Mouse (Mus musculus) neural tube, embryonic 11.5 days (tissue): Measurements from ENCODE around the gene Chpf. TPM values are rescaled to one million over a fixed set of nuclear protein-coding genes. Genes with fewer than 3 reads are reported as not detected.

Source experiments
- polyA plus RNA-seq: library from polyadenylated mRNA; unstranded; fragments of >200 nt; fragmentation: Nextera tagmentation; extraction: Ambion mirVana; gene quantifications from 2 replicates; pipeline ENCODE4 v1.2.1, GENCODE M21; 2014

The Chpf gene
- polyA plus RNA-seq, 1 experiment from 2014 or later = 27.1 TPM

Other genes starting within 250 kb of the Chpf start
- not detected in 2 replicates for gene A630095N17Rik, start 247.2 kb downstream of the Chpf start, polyA plus RNA-seq
- gene Dnajb2, start 242.9 kb downstream of the Chpf start, polyA plus RNA-seq = 20.5 and 21.9 TPM in 2 replicates
- 4.4 and 6.0 TPM in 2 replicates for gene Ptprn, start 214.8 kb downstream of the Chpf start, polyA plus RNA-seq
- 30.9 and 35.0 TPM in 2 replicates for gene Resp18, start 200.9 kb downstream of the Chpf start, polyA plus RNA-seq
- 180 and 182 TPM in 2 replicates for gene Dnpep, start 161.3 kb downstream of the Chpf start, polyA plus RNA-seq
- gene Des, start 119.0 kb downstream of the Chpf start, polyA plus RNA-seq = 15.8 and 18.0 TPM in 2 replicates
- 15.5 and 19.1 TPM in 2 replicates for gene Speg, start 104.0 kb downstream of the Chpf start, polyA plus RNA-seq
- 62.5 and 64.2 TPM in 2 replicates for gene Gmppa, start 43.4 kb downstream of the Chpf start, polyA plus RNA-seq
- gene Asic4, start 28.9 kb downstream of the Chpf start, polyA plus RNA-seq = 2.3 and 2.9 TPM in 2 replicates
- gene Tmem198, start 225 bp upstream of the Chpf start, polyA plus RNA-seq = 12.3 and 13.7 TPM in 2 replicates
- 44.8 and 48.3 TPM in 2 replicates for gene Obsl1, start 27.1 kb upstream of the Chpf start, polyA plus RNA-seq
- 2.3 and 2.6 TPM in 2 replicates for gene Inha, start 27.8 kb upstream of the Chpf start, polyA plus RNA-seq
- 20.6 and 20.9 TPM in 2 replicates for gene Stk11ip, start 42.2 kb upstream of the Chpf start, polyA plus RNA-seq
- gene Slc4a3, start 67.0 kb upstream of the Chpf start, polyA plus RNA-seq = 8.6 and 11.3 TPM in 2 replicates